Mouse (Mus musculus): Measurements from ENCODE around the gene Fat4.

Fat4 gene

DNA sequence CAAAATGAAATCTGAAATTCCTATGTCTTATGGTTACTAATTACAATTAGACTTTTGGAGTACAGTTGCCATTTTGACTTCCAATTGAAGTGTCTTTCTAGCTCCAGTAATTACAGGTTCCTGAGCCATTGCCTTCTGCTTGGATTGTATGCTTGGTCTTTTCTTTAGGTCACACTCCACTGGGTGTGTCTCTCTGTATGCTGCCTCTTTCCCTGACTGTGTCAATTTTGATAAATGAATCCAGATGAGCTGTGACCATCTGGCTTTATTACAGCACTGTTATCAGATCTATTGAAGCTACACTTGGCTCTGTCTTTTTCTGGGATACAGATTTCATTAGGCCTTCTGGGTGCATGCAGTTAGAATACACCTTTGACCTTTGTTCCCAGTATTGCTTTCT lies 80.7 kb downstream of the Fat4 start:
- no peak for DNase-seq (ENCODE audit: low read depth, low spot score)

DNA sequence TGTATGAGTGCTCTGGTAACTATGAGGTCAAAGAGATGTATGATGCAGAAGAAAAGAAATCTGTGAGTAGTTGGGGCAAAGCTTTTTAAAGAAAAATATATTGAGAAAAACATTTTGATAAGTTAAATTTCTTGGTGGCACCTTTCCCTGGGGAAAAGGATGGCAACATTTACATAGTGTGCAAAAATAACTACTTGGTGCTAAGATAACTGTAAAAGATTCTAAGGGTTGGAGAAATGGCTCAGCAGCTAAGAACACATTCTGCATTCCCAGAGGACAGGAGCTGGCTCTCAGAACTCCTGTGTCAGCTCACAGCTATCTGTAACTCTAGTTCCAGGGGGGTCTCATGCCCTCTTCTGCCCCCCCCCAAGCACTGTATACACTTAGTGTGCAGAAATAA lies 99.6 kb downstream of the Fat4 start:
- no peak for DNase-seq (ENCODE audit: low read depth, low spot score)

DNA sequence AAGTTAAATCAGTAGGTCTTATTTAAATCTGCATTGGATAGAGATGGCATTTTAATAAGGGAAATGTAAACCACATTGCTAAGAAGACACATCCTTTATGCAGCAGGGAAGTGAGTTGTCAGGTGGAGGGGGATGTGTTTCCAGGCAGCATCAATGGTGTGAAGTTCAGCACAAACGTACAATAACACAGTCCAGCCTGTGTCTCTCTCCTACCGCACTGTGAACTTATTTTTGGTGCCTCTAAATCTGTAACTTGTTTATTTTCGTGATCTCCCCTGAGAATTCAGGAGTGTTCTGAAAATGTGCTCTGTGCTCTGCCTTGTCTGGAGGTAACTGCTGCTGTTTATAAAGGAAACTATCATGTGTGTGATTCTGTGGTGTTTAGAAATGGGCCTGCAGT lies 102.4 kb downstream of the Fat4 start:
- DNase-seq (ENCODE audit: low read depth, low spot score): no peak

DNA sequence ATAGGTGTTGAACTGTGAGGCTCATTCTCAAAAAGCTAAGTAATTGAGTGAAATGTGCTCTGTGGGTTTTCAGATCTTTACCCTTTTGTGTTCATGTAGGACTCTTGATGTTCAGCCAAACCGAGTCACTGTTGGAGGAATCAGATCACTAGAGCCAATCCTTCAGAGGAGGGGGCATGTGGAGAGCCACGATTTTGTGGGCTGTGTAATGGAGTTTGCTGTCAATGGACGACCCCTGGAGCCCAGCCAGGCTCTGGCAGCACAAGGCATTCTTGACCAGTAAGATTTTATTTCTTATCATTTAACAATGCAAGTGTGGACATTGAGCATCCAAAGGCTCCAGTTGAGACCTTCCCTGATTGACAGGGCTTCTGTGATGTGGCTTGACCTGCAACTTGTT lies 113.3 kb downstream of the Fat4 start:
- no peak for DNase-seq (ENCODE audit: low read depth, low spot score)

DNA sequence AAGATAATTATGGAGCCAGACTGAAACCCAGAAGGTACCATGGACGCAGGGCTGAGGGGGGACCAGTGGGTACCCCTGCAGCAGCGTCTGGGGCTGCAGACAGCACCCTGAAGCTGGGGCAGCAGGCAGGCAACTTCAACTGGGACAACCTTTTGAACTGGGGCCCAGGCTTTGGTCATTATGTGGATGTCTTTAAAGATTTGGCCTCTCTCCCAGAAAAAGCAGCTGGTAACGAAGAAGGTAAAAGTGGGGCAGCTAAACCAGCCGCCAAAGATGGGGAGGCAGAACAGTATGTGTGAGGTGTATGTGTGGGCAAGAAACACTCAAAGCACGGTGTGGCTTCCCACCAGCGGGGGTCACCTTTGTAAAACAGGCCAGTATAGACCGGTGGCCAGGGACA lies 123.8 kb downstream of the Fat4 start:
- DNase-seq (ENCODE audit: low read depth, low spot score): no peak

DNA sequence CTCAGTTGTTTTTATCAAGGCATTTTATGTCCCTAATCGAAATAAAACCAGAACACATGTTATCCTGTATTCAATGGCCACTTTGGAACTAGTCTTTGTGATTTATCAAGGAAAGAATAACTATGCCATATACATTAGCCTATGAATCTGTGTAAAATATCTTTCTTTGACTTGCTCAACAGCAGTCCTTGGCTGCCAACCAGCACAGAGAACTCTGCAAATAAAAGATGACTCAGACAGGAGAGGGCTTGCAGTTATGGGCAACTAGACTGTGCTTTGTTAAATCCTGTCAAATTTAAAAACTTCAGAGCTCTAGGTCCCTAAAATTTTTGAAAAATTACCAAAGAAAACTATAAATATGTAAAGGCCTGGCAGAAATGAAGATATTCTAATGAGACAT lies 130.9 kb downstream of the Fat4 start:
- DNase-seq (ENCODE audit: low read depth, low spot score): no peak

DNA sequence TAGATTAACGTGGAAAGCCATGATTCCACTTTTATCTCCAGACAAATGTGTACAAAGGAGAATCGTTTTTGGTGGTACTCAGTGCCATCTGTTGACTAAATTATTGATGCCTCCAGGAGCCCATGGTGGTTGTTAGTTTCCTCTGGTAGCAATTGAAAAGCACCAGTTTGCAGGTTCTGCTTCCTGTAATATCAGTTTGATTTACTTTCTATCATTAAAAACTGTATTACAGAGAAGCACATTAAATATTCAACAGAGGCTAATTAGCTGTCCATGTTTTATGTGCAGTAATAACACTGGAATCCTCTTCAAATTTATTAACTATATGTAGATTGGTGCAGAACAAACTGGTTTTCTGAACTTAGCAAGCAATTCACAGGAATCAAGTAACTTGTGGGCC lies 149.4 kb downstream of the Fat4 start:
- DNase-seq (ENCODE audit: low read depth, low spot score): no peak

DNA sequence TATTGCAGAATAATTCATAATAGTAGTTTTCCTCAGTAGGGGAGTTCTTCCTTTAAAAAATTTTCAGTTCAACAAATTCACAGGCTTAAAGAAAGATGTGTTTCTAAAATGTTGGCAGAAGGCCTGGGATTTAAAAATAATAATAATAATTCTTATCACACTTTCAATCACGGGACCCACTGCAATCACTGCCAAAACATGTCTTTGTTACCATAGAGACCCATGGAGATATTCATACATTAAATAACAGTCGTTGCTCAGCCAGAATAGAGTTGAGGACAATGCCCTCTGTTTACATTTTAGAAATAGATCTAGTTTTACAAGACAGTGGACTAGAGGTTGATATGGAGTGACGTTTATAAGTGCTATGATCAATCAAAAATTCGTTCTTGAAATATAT lies 159.7 kb downstream of the Fat4 start:
- DNase-seq (ENCODE audit: low read depth, low spot score): no peak

DNA sequence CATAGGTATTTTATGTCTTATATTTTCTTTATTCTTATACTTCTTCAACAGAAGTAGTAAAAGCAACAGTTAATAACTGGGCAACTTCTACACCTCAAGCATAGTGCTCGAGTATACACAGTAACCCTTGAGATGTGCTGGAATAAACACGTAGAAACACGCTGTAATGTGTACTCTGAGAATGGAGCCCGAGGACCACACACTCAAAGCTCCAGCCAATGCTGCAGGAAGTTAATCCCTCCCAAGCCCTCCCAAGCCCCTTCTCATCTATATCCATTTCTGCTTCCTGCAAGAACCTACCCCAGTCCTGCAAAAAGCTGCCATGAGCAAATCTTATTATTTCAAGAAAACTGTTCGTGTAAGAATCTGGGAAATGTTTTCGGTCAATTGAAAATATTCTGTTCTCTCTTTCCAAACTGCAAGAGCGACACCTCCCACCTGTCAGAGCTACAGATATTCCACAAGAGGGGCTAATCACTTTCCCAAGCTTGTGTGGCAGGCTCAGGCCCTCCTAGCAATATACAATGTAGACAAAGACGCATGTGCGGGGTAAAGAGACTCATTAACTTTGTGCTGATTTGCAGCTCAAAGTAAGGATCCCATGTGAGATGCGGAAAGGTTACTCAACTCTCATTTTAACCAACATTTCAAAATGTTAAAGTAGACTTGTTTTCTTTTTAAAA lies 161.0 kb downstream of the Fat4 start:
- DNase-seq (ENCODE audit: low read depth, low spot score): no peak

DNA sequence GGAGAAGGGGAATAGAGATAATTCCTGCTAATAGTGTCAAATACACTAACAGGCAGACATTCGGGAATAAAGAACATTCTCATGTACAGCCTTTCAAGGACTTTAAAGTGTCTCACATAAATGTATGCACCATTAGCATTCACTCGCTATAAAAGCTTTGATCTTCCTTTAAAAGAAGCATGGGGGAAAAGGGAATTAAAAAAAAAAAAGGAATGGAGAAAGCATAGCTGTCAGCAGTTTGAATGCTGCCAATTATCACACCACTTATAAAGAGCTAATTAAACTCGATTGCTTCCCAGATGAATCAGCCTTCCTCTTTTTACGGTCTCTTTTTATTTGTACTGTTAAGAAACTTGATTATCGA lies 161.5 kb downstream of the Fat4 start:
- no peak for DNase-seq (ENCODE audit: low read depth, low spot score)

DNA sequence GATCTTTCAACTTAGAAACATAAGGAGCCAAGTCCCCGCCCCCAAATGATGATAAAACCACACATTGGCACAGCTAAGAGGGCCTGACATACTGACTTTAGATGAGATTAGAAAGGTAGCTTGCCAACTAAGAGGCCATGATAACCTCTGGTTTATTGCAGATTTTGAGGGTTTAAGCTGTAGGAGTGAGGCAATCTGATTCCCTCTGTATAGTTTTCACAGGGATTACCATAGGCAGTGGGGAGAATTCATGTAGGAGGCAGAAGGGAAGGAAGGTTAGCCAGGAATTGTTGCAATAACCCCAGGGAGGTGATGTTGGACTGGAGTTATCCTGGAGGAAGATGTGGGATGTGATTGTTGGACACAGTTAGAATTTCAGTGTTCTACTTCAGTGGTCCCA lies 163.4 kb downstream of the Fat4 start:
- DNase-seq (ENCODE audit: low read depth, low spot score): no peak

DNA sequence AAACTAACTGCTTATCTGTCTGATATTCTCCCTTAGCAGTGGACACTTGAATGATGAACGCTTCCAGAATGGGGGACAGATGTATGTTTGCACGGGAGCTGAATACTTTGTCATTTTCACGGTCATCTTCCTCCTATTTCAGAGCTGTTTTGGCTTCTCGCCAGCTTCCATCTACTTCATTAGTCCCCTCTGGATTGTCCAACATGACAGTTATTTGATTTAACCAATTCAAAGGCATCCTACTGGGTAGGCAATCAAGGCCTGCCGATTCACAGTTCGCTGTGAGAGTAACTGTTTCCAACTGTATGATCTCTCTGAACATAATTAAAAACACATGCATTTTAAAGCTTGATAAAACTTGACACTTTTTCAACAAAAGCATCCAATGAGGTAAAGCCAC lies 166.3 kb downstream of the Fat4 start:
- DNase-seq (ENCODE audit: low read depth, low spot score): no peak
